In the genomic region with DNA sequence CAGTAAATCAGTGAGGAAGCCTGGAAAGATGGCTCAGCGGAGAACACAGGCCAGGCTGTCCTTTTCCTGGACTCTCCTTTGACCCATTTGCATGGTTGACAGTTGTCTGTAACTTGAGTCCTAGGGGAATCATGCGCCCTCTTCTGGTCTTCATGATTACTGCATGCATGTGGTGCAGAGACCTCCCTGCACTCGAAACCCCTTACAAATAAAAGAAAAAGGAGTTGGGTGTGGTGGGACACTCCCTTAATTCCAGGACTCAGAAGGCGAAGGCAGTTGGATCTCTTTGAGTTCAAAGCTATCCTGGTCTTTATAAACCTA, we compare ENCODE assay signal across 8 mouse cellular contexts. TPM values are rescaled to one million over a fixed set of nuclear protein-coding genes. Genes with fewer than 3 reads are reported as not detected.
DNase-seq lines count a peak whose midpoint lies in the region; ATAC-seq and TF ChIP-seq lines count a peak whose summit lies in the region.

No protein-coding gene starts in this region.

- H3K9me3 ChIP-seq in embryonic facial prominence, embryonic 12.5 days, result no peaks in the 10 kb centered on the region
- no peaks in the 10 kb centered on the region for H3K9me3 ChIP-seq in limb, embryonic 11.5 days (ENCODE audit: control insufficient read depth, low read length)
- no peaks in the 10 kb centered on the region for H3K9me3 ChIP-seq in midbrain, embryonic 13.5 days

- H3K9ac ChIP-seq in embryonic facial prominence, embryonic 12.5 days, result peak overlapping the region; percentile 43; the same call in 1 of the 2 replicates
- 0 out of 2 replicates have a peak overlapping the region, but pooled peaks have one; percentile 0 for H3K9ac ChIP-seq in limb, embryonic 11.5 days (ENCODE audit: low read length)
- peak overlapping the region; percentile 80 for H3K9ac ChIP-seq in midbrain, embryonic 13.5 days (replicated peaks)

- H3K4me3 ChIP-seq in embryonic facial prominence, embryonic 12.5 days, result peak overlapping the region; percentile 84
- H3K4me3 ChIP-seq in limb, embryonic 11.5 days (ENCODE audit: low read depth, low read length), result peak overlapping the region; percentile 69
- peak overlapping the region; percentile 78 for H3K4me3 ChIP-seq in midbrain, embryonic 13.5 days (replicated peaks)
- peak overlapping the region; percentile 78 for H3K4me3 ChIP-seq in small intestine, adult 2 months (ENCODE audit: low read depth, low read length)

- H3K27ac ChIP-seq in embryonic facial prominence, embryonic 12.5 days, result 0 out of 2 replicates have a peak overlapping the region, but pooled peaks have one; percentile 58
- H3K27ac ChIP-seq in limb, embryonic 11.5 days (replicated peaks; ENCODE audit: low read depth, low read length), result no peak overlapping the region
- H3K27ac ChIP-seq in midbrain, embryonic 13.5 days, result peak overlapping the region; percentile 69
- peak overlapping the region; percentile 70 for H3K27ac ChIP-seq in small intestine, adult 2 months (ENCODE audit: insufficient read depth, low read depth, low read length)

- H3K4me1 ChIP-seq in embryonic facial prominence, embryonic 12.5 days, result peaks cover 10% of the 10 kb centered on the region
- peaks cover 6% of the 10 kb centered on the region; the same call in 1 of the 2 replicates for H3K4me1 ChIP-seq in limb, embryonic 11.5 days (ENCODE audit: control insufficient read depth, insufficient read depth, low read length)
- H3K4me1 ChIP-seq in midbrain, embryonic 13.5 days (replicated peaks), result peaks cover 9% of the 10 kb centered on the region
- no peaks in the 10 kb centered on the region for H3K4me1 ChIP-seq in small intestine, adult 2 months (ENCODE audit: control insufficient read depth, insufficient read depth, insufficient read length, low read length)

- DNase-seq in 416B (ENCODE audit: low read depth), result peak; percentile 91
- DNase-seq in adrenal gland, postnatal 25 days, result peak; percentile 68
- DNase-seq in heart, adult 18-20 months, result peak; percentile 89 to 90
- peak; percentile 87 for DNase-seq in kidney, adult 18-20 months
- peak; percentile 94 for DNase-seq in limb, embryonic 11.5 days (ENCODE audit: low spot score)

- peak; percentile 74; the same call in 1 of the 2 replicates for TF ChIP-seq CTCF in small intestine, adult 2 months (IDR thresholded peaks at IDR 0.05; ENCODE audit: extremely low read depth, insufficient read length, insufficient replicate concordance, low read depth, low read length)

- 0 out of 2 replicates have a peak, but pooled peaks have one; percentile 55 for ATAC-seq in embryonic facial prominence, embryonic 12.5 days (ENCODE audit: insufficient number of reproducible peaks, insufficient read depth, low FRiP score, low TSS enrichment)
- ATAC-seq in limb, embryonic 11.5 days (ENCODE audit: insufficient number of reproducible peaks, low FRiP score, low TSS enrichment, low read depth), result peak; percentile 4; the same call in 1 of the 2 replicates
- peak; percentile 44; the same call in 1 of the 2 replicates for ATAC-seq in midbrain, embryonic 13.5 days

- no peaks in the 10 kb centered on the region for H3K27me3 ChIP-seq in embryonic facial prominence, embryonic 12.5 days
- H3K27me3 ChIP-seq in limb, embryonic 11.5 days (ENCODE audit: control insufficient read depth, insufficient read depth, low read length), result no peaks in the 10 kb centered on the region
- no peaks in the 10 kb centered on the region for H3K27me3 ChIP-seq in midbrain, embryonic 13.5 days
- H3K27me3 ChIP-seq in small intestine, adult 2 months (ENCODE audit: control insufficient read depth, insufficient read depth, low read length), result no peaks in the 10 kb centered on the region

- no peak; the same call in 1 of the 2 replicates for TF ChIP-seq POLR2A in small intestine, adult 2 months (IDR thresholded peaks at IDR 0.05; ENCODE audit: low read depth, low read length)

- peak overlapping the region; percentile 77 for H3K4me2 ChIP-seq in embryonic facial prominence, embryonic 12.5 days (replicated peaks)
- H3K4me2 ChIP-seq in limb, embryonic 11.5 days (ENCODE audit: low read depth, severe bottlenecking), result peak overlapping the region; percentile 74
- H3K4me2 ChIP-seq in midbrain, embryonic 13.5 days (replicated peaks), result peak overlapping the region; percentile 70

- peaks cover 20% of the 10 kb centered on the region for H3K36me3 ChIP-seq in embryonic facial prominence, embryonic 12.5 days
- H3K36me3 ChIP-seq in limb, embryonic 11.5 days (ENCODE audit: control insufficient read depth, insufficient read depth, low read length), result peaks cover 8% of the 10 kb centered on the region
- peaks cover 23% of the 10 kb centered on the region for H3K36me3 ChIP-seq in midbrain, embryonic 13.5 days
- H3K36me3 ChIP-seq in small intestine, adult 2 months (ENCODE audit: control insufficient read depth, insufficient read depth, low read length), result peaks cover 14% of the 10 kb centered on the region

- under 1% methylated on average over 4 of the region's 4 CpGs for WGBS in embryonic facial prominence, embryonic 12.5 days
- under 1% methylated on average over 4 of the region's 4 CpGs for WGBS in limb, embryonic 11.5 days
- WGBS in midbrain, embryonic 13.5 days, result 2% methylated on average over 4 of the region's 4 CpGs
- 0% methylated on average over 4 of the region's 4 CpGs for WGBS in small intestine, adult 2 months

RNA-seq across cellular contexts. Expression of a gene that starts 0.7 kb away (rescaled TPM):
- total RNA-seq in adrenal gland, postnatal 25 days (2021), result 110 and 135 TPM in 2 replicates
- polyA plus RNA-seq in embryonic facial prominence, embryonic 12.5 days (2016; fragmentation: Nextera tagmentation; extraction: Ambion mirVana), result 138 and 142 TPM in 2 replicates
- total RNA-seq in heart, adult 18-20 months (2021), result 10 to 100 TPM; 43.7 to 44.8 TPM
- 167 and 170 TPM in 2 replicates for polyA plus RNA-seq in limb, embryonic 11.5 days (2014; fragmentation: Nextera tagmentation; extraction: Ambion mirVana)
- 122 and 127 TPM in 2 replicates for polyA plus RNA-seq in midbrain, embryonic 13.5 days (2015; fragmentation: Nextera tagmentation; extraction: Ambion mirVana)
- 24.0 and 30.7 TPM in 2 replicates for polyA plus RNA-seq in small intestine, adult 2 months (2012; rRNA removed)

RNA-seq across cellular contexts. Expression of a gene that starts 9.4 kb away (rescaled TPM):
- 1.1 and 1.6 TPM in 2 replicates for total RNA-seq in adrenal gland, postnatal 25 days (2021)
- polyA plus RNA-seq in embryonic facial prominence, embryonic 12.5 days (2016; fragmentation: Nextera tagmentation; extraction: Ambion mirVana), result 1.8 and 2.6 TPM in 2 replicates
- total RNA-seq in heart, adult 18-20 months (2021), result 1 to 10 TPM; 4.0 to 5.4 TPM
- polyA plus RNA-seq in limb, embryonic 11.5 days (2014; fragmentation: Nextera tagmentation; extraction: Ambion mirVana), result 5.3 and 5.5 TPM in 2 replicates
- 0.77 and 1.4 TPM in 2 replicates for polyA plus RNA-seq in midbrain, embryonic 13.5 days (2015; fragmentation: Nextera tagmentation; extraction: Ambion mirVana)
- polyA plus RNA-seq in small intestine, adult 2 months (2012; rRNA removed), result 7.1 and 11.2 TPM in 2 replicates

RNA-seq across cellular contexts. Expression of a gene that starts 23.5 kb away (rescaled TPM):
- 73.2 and 73.3 TPM in 2 replicates for total RNA-seq in adrenal gland, postnatal 25 days (2021)
- polyA plus RNA-seq in embryonic facial prominence, embryonic 12.5 days (2016; fragmentation: Nextera tagmentation; extraction: Ambion mirVana), result 17.2 and 23.3 TPM in 2 replicates
- 10 to 100 TPM; 16.7 to 20.2 TPM for total RNA-seq in heart, adult 18-20 months (2021)
- 17.0 and 17.2 TPM in 2 replicates for polyA plus RNA-seq in limb, embryonic 11.5 days (2014; fragmentation: Nextera tagmentation; extraction: Ambion mirVana)
- polyA plus RNA-seq in midbrain, embryonic 13.5 days (2015; fragmentation: Nextera tagmentation; extraction: Ambion mirVana), result 16.0 and 16.5 TPM in 2 replicates
- 39.3 and 76.2 TPM in 2 replicates for polyA plus RNA-seq in small intestine, adult 2 months (2012; rRNA removed)

RNA-seq across cellular contexts. Expression of a gene that starts 29.5 kb away (rescaled TPM):
- total RNA-seq in adrenal gland, postnatal 25 days (2021), result 2.6 and 4.8 TPM in 2 replicates
- polyA plus RNA-seq in embryonic facial prominence, embryonic 12.5 days (2016; fragmentation: Nextera tagmentation; extraction: Ambion mirVana), result 15.5 and 16.4 TPM in 2 replicates
- total RNA-seq in heart, adult 18-20 months (2021), result under 1 TPM; 0.82 to 0.87 TPM
- 8.5 and 11.2 TPM in 2 replicates for polyA plus RNA-seq in limb, embryonic 11.5 days (2014; fragmentation: Nextera tagmentation; extraction: Ambion mirVana)
- 1.3 and 1.5 TPM in 2 replicates for polyA plus RNA-seq in midbrain, embryonic 13.5 days (2015; fragmentation: Nextera tagmentation; extraction: Ambion mirVana)
- polyA plus RNA-seq in small intestine, adult 2 months (2012; rRNA removed), result 5.5 and 10.4 TPM in 2 replicates

RNA-seq across cellular contexts. Expression of a gene that starts 41.9 kb away (rescaled TPM):
- not detected in 2 replicates for total RNA-seq in adrenal gland, postnatal 25 days (2021)
- polyA plus RNA-seq in embryonic facial prominence, embryonic 12.5 days (2016; fragmentation: Nextera tagmentation; extraction: Ambion mirVana), result 0.03 TPM in 1 of 2 replicates, not detected in the other
- not detected for total RNA-seq in heart, adult 18-20 months (2021)
- 0.03 and 0.15 TPM in 2 replicates for polyA plus RNA-seq in limb, embryonic 11.5 days (2014; fragmentation: Nextera tagmentation; extraction: Ambion mirVana)
- polyA plus RNA-seq in midbrain, embryonic 13.5 days (2015; fragmentation: Nextera tagmentation; extraction: Ambion mirVana), result 0.04 TPM in 1 of 2 replicates, not detected in the other
- polyA plus RNA-seq in small intestine, adult 2 months (2012; rRNA removed), result not detected in 2 replicates

Comparison
In these comparisons a context has a peak if more than half of its experiments do, and no peak if none do; other contexts are left out.
1. ATAC-seq: peak in every context shown above with its lines; median percentile 55 in embryonic facial prominence, embryonic 12.5 days; 44 in midbrain, embryonic 13.5 days; 4 in limb, embryonic 11.5 days.
2. H3K9ac ChIP-seq: peak in every context shown above with its lines; median percentile 80 in midbrain, embryonic 13.5 days; 43 in embryonic facial prominence, embryonic 12.5 days; 0 in limb, embryonic 11.5 days.